Mouse (Mus musculus) spleen, adult 2 months (tissue): ENCODE data around the gene Smim8. TPM values are rescaled to one million over a fixed set of nuclear protein-coding genes. Genes with fewer than 3 reads are reported as not detected.

Source experiments
- DNase-seq, 2 experiments: peaks; one replicate each; pipeline versions ENCODE4 v3.0.0 to v3.0.0-alpha.2; 2012 to 2021; ENCODE audit warnings: low spot score in 2 of 2, low read depth in 1 of 2
- H3K27ac ChIP-seq: fragments of 200-500 bp; 2 replicates; pipeline ENCODE4 v1.5.1; 2012; ENCODE audit warnings: low read length, inconsistent platforms; ENCODE audit not compliant: insufficient read depth
- H3K27me3 ChIP-seq: fragments of 200-500 bp; 2 replicates; pipeline ENCODE4 v1.6.1; 2012; ENCODE audit warnings: mild to moderate bottlenecking, moderate library complexity, low read length, inconsistent platforms; ENCODE audit not compliant: control insufficient read depth, insufficient read depth
- H3K36me3 ChIP-seq: fragments of 200-500 bp; 2 replicates; pipeline ENCODE4 v1.6.1; 2012; ENCODE audit warnings: mild to moderate bottlenecking, low read length, inconsistent platforms; ENCODE audit not compliant: control insufficient read depth, insufficient read depth
- H3K4me1 ChIP-seq: fragments of 200-500 bp; 2 replicates; pipeline ENCODE4 v1.6.1; 2011; ENCODE audit warnings: inconsistent platforms; ENCODE audit not compliant: control insufficient read depth, insufficient read depth, insufficient read length
- H3K4me3 ChIP-seq: fragments of 200-500 bp; 2 replicates; pipeline ENCODE4 v1.5.1; 2011; ENCODE audit warnings: mild to moderate bottlenecking, inconsistent platforms; ENCODE audit not compliant: insufficient read depth, insufficient read length; ENCODE audit errors: extremely low read depth
- CTCF ChIP-seq: fragments of 200-500 bp; IDR thresholded peaks from 2 replicates; pipeline ENCODE4 v1.5.1; 2011; ENCODE audit warnings: mild to moderate bottlenecking, inconsistent platforms; ENCODE audit not compliant: insufficient read depth, insufficient read length, insufficient replicate concordance; ENCODE audit errors: extremely low read depth
- POLR2A ChIP-seq: fragments of 200-500 bp; IDR thresholded peaks from 2 replicates; pipeline ENCODE4 v1.6.1; 2011; ENCODE audit warnings: low read depth, low read length, inconsistent platforms
- WGBS: fragments of 180-500 bp; shearing (Covaris S2); methylation state at CpG from one replicate; pipeline ENCODE4 v1.1.7; 2018; 5-methylcytosine and 5-hydroxymethylcytosine counted together
- polyA plus RNA-seq: library from polyadenylated mRNA; depleted of rRNA; stranded (reverse); fragments of >200 nt; gene quantifications from 2 replicates; pipeline ENCODE4 v1.2.3, GENCODE M21; 2012; rRNA removed

Smim8 gene
- polyA plus RNA-seq: 1.0 and 1.1 TPM in 2 replicates

- H3K4me3 ChIP-seq: peak within 1 kb of the TSS; percentile 74
- H3K4me1 ChIP-seq: peaks cover 2% of the 10 kb centered on the region; the same call in 1 of the 2 replicates
- TF ChIP-seq CTCF (peak; percentile 81), POLR2A (peak; percentile 65)
- no peaks in the 10 kb centered on the region for H3K27me3 ChIP-seq
- H3K36me3 ChIP-seq: no peaks in the 10 kb centered on the region
- WGBS: 5% methylated on average over 40 of the region's 40 CpGs
- H3K27ac ChIP-seq: peak within 1 kb of the TSS; percentile 61
- DNase-seq: peak; percentile 73 to 84
Measured at GRCm38 (mm10) chr4:34777677-34778527, at the start of gene Smim8. Smim8 (minus strand) TSS chr4:34778423.

GRCm38 (mm10) chr4:34823901-34824300 is 45.7 kb upstream of the Smim8 start:
- Histone ChIP-seq H3K27ac (no peak overlapping the region), H3K36me3 (peaks cover 4% of the 10 kb centered on the region; the same call in 1 of the 2 replicates), H3K4me3 (no peak overlapping the region), H3K4me1 (no peaks in the 10 kb centered on the region), H3K27me3 (no peaks in the 10 kb centered on the region)
- DNase-seq: no peak
- TF ChIP-seq POLR2A: no peak
- TF ChIP-seq CTCF: no peak
- WGBS: 92% methylated on average over 1 of the region's 1 CpGs

DNA sequence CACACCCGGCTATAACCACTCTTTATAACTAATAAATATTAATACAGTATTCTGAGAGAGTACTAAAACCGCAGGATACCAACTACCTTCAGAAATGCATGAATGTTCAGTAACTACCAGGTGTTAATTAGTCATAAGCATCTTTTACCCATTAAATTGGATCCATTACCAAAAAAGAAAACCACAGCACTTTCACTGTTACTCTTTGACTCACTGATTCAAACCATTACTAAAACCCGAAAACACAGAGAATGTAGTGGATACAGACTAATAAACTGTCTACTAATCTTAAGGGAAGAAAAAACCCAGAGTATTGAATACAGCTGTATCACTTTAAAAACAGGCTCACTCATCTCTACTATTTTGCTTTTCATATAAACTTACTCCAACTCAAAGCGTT is 41.7 kb upstream of the Smim8 start:
- Histone ChIP-seq H3K4me1 (no peaks in the 10 kb centered on the region), H3K27ac (no peak overlapping the region), H3K36me3 (peaks cover 9% of the 10 kb centered on the region; the same call in 1 of the 2 replicates), H3K4me3 (no peak overlapping the region), H3K27me3 (no peaks in the 10 kb centered on the region)
- TF ChIP-seq CTCF (no peak), POLR2A (no peak)
- no peak for DNase-seq
- WGBS: 87% methylated on average over 4 of the region's 4 CpGs

GRCm38 (mm10) chr4:34801166-34802034 is 23.2 kb upstream of the Smim8 start:
- WGBS: 87% methylated on average over 14 of the region's 14 CpGs
- no peaks in the 10 kb centered on the region for H3K27me3 ChIP-seq
- H3K27ac ChIP-seq: no peak overlapping the region
- no peak overlapping the region for H3K4me3 ChIP-seq
- H3K36me3 ChIP-seq: peaks cover 3% of the 10 kb centered on the region
- no peaks in the 10 kb centered on the region for H3K4me1 ChIP-seq
- DNase-seq: no peak
- TF ChIP-seq POLR2A (no peak), CTCF (no peak)

- no peak overlapping the region for H3K27ac ChIP-seq
- H3K36me3 ChIP-seq: no peaks in the 10 kb centered on the region; the same call in 1 of the 2 replicates
- TF ChIP-seq POLR2A (no peak), CTCF (no peak)
- WGBS: 90% methylated on average over 2 of the region's 2 CpGs
- no peaks in the 10 kb centered on the region for H3K27me3 ChIP-seq
- DNase-seq: no peak
- no peaks in the 10 kb centered on the region for H3K4me1 ChIP-seq
- H3K4me3 ChIP-seq: no peak overlapping the region
Measured at GRCm38 (mm10) chr4:34798005-34798404, 19.8 kb upstream of the Smim8 start.

- Histone ChIP-seq H3K4me1 (no peaks in the 10 kb centered on the region), H3K27ac (no peak overlapping the region), H3K4me3 (no peak overlapping the region), H3K36me3 (no peaks in the 10 kb centered on the region; the same call in 1 of the 2 replicates), H3K27me3 (no peaks in the 10 kb centered on the region)
- no peak for DNase-seq
- 79% methylated on average over 8 of the region's 8 CpGs for WGBS
- TF ChIP-seq CTCF (no peak), POLR2A (no peak)
Measured at GRCm38 (mm10) chr4:34797294-34797983, 19.2 kb upstream of the Smim8 start.
